Mouse (Mus musculus): Measurements from ENCODE around the gene Rab39b. TPM values are rescaled to one million over a fixed set of nuclear protein-coding genes. Genes with fewer than 3 reads are reported as not detected.

The Rab39b gene
- 1.7 TPM for polyA plus RNA-seq (2012; fragmentation: generic; extraction: Trizol)

GRCm38 (mm10) chrX:75577582-75578324, at the start of gene Rab39b:
TSS of gene Rab39b (minus strand) at chrX:75578231.
- H3K36me3 ChIP-seq (ENCODE audit: control insufficient read depth, insufficient read depth): no peaks in the 10 kb centered on the region
- H3K4me3 ChIP-seq: peak within 1 kb of the TSS; percentile 33
- no peak within 1 kb of the TSS for H3ac ChIP-seq (ENCODE audit: control insufficient read depth, insufficient read length)
- H3K27me3 ChIP-seq (ENCODE audit: control insufficient read depth, insufficient read depth, insufficient read length): no peaks in the 10 kb centered on the region
- no peaks in the 10 kb centered on the region for H3K79me2 ChIP-seq (ENCODE audit: control insufficient read depth, insufficient read depth)
- no peak for TF ChIP-seq USF1 (IDR thresholded peaks at IDR 0.05; ENCODE audit: low read depth)
- 0 out of 2 replicates have a peak, but pooled peaks have one; percentile 27 for TF ChIP-seq CEBPB (IDR thresholded peaks at IDR 0.05; ENCODE audit: insufficient read depth, poor library complexity, severe bottlenecking)
- peak; percentile 49 for TF ChIP-seq POLR2A (IDR thresholded peaks at IDR 0.05; ENCODE audit: insufficient read length, low read depth)
- H3K4me2 ChIP-seq (ENCODE audit: low read depth): peak within 1 kb of the TSS; percentile 64

GRCm38 (mm10) chrX:75578539-75578938, 508 bp upstream of the Rab39b start:
- Histone ChIP-seq H3K27me3 (ENCODE audit: control insufficient read depth, insufficient read depth, insufficient read length) (no peaks in the 10 kb centered on the region), H3K79me2 (ENCODE audit: control insufficient read depth, insufficient read depth) (no peaks in the 10 kb centered on the region), H3K4me3 (peak overlapping the region; percentile 33), H3ac (ENCODE audit: control insufficient read depth, insufficient read length) (no peak overlapping the region), H3K36me3 (ENCODE audit: control insufficient read depth, insufficient read depth) (no peaks in the 10 kb centered on the region), H3K4me2 (ENCODE audit: low read depth) (no peak overlapping the region)
- no peak for TF ChIP-seq POLR2A (IDR thresholded peaks at IDR 0.05; ENCODE audit: insufficient read length, low read depth)
- no peak for TF ChIP-seq POLR2AphosphoS2 (IDR thresholded peaks at IDR 0.05; ENCODE audit: insufficient read length, low read depth)
- no peak for TF ChIP-seq MYOG (IDR thresholded peaks at IDR 0.05; ENCODE audit: control insufficient read depth in 1 of 3, insufficient read depth in 1 of 3, insufficient read length in 2 of 3, low read depth in 2 of 3)
- no peak for TF ChIP-seq REST (IDR thresholded peaks at IDR 0.05; ENCODE audit: insufficient read depth, insufficient read length)
- TF ChIP-seq CEBPB (IDR thresholded peaks at IDR 0.05; ENCODE audit: insufficient read depth, poor library complexity, severe bottlenecking): no peak
- no peak for TF ChIP-seq MAX (IDR thresholded peaks at IDR 0.05; ENCODE audit: low read depth)
- TF ChIP-seq TCF12 (IDR thresholded peaks at IDR 0.05; ENCODE audit: insufficient read depth, poor library complexity, severe bottlenecking): no peak
- TF ChIP-seq E2F4 (IDR thresholded peaks at IDR 0.05; ENCODE audit: insufficient read depth): no peak
- no peak for TF ChIP-seq MYOD1 (IDR thresholded peaks at IDR 0.05; ENCODE audit: control insufficient read depth in 1 of 3, insufficient read length in 2 of 3, low read depth in 2 of 3)
- TF ChIP-seq USF1 (IDR thresholded peaks at IDR 0.05; ENCODE audit: low read depth): no peak
- no peak for TF ChIP-seq TCF3 (IDR thresholded peaks at IDR 0.05; ENCODE audit: insufficient read length, low read depth)
- TF ChIP-seq SRF (IDR thresholded peaks at IDR 0.05; ENCODE audit: control insufficient read depth, insufficient read length, low read depth): no peak

Other genes with a start within 250 kb of the Rab39b start
- 36.3 TPM for gene Fundc2, start 195.8 kb downstream of the Rab39b start, polyA plus RNA-seq (2012; fragmentation: generic; extraction: Trizol)
- gene F8, start 195.6 kb downstream of the Rab39b start, polyA plus RNA-seq (2012; fragmentation: generic; extraction: Trizol): 0.40 TPM
- gene Cmc4, start 161.6 kb downstream of the Rab39b start, polyA plus RNA-seq (2012; fragmentation: generic; extraction: Trizol): 1.4 TPM
- gene Mtcp1, start 161.6 kb downstream of the Rab39b start, polyA plus RNA-seq (2012; fragmentation: generic; extraction: Trizol): 1.1 TPM
- 6.1 TPM for gene Brcc3, start 161.6 kb downstream of the Rab39b start, polyA plus RNA-seq (2012; fragmentation: generic; extraction: Trizol)
- 26.1 TPM for gene Vbp1, start 63.9 kb downstream of the Rab39b start, polyA plus RNA-seq (2012; fragmentation: generic; extraction: Trizol)